Mouse (Mus musculus) left cerebral cortex, postnatal 4 days (tissue): ENCODE measurements around the gene Mlx. TPM values are rescaled to one million over a fixed set of nuclear protein-coding genes. Genes with fewer than 3 reads are reported as not detected.

Source experiments
- DNase-seq: peaks from one replicate; pipeline ENCODE4 v3.0.0-alpha.2; 2022
- intact Hi-C: fragments of 180-260 bp; cut with DNase I; formaldehyde crosslinking; loops from one replicate; pipeline ENCODE4 v1.15.1; 2025
- total RNA-seq, 2 experiments: library from RNA; stranded (reverse); gene quantifications; 2 replicates each; pipeline ENCODE4 v1.2.3; 2021

Mlx gene
- 10 to 100 TPM; 39.0 to 47.3 TPM for total RNA-seq

DNA sequence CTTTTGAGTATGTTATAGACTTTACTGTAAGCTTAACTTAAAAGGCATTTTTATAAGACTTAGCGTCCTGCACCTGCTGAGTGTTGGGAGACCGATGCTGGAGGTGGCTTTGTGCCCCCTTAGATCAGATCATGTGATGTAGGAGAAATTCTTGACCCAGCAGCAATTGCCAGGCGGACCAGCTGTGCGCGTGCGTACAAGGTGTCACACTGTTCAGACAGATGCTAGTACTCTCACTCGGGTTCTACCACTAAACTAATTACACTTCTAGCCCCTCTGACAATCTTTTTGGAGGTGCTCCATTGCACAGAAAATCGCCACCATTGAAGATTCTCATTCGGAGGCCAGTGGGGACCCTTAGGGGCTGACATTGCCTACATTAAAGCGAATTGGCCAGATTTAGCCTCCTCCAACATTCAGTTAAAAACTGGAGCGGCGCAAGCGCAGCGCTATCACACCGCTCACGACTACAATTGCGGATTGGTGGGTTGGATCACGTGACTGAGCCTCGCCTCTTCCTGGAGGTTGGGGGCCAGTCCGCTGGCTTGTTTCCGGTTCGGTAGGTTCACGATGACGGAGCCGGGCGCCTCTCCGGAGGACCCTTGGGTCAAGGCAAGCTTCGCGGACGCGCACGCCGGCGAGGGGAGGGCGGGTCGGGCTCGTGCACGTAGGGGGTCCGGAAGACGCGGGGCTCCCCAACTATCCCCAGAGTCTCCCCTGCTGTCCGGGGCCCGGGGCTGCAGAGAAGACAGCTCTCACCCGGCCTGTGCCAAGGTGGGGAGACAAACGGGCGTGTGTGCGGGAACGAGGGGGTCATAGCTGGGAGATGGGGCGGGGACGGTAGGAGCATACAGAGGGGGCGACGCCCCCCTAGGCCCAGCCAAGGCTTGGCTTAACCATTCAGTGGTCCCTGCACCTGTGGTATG, at the start of gene Mlx:
Gene Mlx, plus strand, starts transcription at position 522 of the 926 bp plus-strand sequence.
- intact Hi-C loops, result no loop called here
- peak; percentile 93 for DNase-seq

DNA sequence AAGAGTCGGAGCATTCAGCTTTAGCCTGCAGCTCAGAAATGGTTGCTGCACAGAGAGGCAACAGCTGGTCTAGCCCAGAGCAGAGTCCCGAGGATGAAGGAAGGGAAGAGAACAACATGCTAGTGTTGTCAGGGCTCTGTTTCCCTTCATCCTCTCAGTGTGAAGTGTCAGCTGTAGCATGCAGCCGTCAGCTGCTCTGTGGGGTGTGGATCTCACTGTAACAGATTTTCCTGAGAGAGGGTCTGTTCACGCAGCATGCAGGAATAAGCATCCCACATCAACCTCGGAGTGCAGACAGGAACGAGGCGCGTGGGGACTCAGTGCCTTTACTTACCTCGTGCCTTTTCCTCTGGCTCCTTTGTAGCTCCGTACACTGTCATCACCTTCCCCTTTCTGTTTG, 49.3 kb upstream of the Mlx start:
- no peak for DNase-seq
- intact Hi-C loops, result no loop called here

DNA sequence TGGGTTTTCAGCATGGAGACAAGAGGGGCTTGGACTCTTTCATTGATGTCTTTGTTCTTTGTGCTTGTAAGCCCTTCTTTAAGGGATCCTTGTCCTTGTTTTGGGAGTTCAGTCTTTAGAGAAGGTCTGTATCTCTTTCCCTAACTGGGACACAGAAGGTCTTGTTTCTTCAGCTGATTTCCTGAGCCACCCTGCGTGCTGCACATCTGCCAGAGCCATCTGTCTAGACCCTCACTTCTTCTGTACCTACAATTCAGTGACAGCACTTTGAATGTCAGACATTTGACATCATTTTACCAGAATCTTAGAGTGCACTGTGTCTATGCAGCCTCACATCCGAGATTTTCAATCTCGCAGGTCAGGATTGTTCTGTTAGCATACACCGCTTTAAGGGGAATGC, 41.3 kb upstream of the Mlx start:
- intact Hi-C loops, result no loop called here
- DNase-seq, result no peak

DNA sequence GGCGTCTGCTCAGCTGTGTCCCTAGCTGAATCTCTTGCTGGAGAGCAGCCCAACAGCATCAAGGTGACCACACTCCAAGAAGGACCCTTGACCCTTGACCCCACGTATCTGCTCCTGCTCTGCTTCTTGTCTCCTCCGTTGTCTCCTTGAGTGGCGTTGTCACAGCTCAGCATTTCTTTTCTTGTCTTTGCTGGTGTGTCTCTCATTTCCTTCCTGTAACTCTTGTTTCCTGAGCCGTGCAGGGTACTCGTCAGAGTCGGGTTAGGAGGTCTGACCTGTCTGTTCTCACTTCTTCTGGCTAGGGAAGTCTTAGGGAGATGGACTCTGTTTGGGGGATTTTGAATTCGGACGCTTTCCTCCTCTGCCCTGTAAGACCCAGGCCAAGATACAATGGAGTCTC, 40.6 kb upstream of the Mlx start:
- intact Hi-C loops, result no loop called here
- no peak for DNase-seq

DNA sequence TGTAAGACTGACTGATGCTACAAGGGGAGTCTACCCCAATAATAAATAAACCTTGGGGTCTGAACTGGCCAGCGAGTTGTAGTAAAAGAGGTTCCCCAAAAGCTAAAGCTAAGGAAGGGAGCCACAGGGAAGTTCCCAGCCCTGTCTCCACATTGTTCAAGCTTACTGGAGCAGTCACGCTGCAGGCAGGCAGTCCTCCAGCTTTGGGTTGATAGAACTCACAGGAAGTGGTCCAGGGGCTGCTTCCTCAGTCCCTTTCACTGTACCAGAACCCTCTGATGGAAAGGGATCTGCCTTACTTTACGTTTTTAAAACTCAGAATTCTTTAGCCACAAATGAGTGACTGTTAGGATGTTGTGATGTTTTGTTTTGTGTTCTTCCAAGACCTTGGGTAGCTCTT, 39.6 kb upstream of the Mlx start:
- intact Hi-C loops, result no loop called here
- no peak for DNase-seq

DNA sequence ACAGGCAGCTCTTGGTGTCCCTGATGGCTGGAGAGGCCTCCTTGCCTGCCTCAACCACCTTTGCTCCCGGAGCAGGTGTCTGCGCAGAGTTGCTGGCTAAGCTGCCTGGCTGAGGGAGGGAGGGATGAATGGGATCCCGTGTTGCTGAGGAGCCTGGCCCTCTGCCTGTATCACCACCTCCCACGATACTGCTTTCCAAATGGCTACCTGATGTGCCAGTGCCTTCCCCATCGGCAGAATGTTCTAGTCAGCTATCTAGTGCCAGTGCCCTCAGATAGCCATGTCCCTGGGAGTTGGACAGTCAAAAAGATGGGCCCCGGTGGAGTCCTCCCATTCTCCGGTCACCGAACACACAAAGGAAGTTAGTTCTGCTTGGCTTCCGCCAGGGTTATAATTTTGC, 36.7 kb upstream of the Mlx start:
- no peak for DNase-seq
- intact Hi-C loops, result no loop called here

DNA sequence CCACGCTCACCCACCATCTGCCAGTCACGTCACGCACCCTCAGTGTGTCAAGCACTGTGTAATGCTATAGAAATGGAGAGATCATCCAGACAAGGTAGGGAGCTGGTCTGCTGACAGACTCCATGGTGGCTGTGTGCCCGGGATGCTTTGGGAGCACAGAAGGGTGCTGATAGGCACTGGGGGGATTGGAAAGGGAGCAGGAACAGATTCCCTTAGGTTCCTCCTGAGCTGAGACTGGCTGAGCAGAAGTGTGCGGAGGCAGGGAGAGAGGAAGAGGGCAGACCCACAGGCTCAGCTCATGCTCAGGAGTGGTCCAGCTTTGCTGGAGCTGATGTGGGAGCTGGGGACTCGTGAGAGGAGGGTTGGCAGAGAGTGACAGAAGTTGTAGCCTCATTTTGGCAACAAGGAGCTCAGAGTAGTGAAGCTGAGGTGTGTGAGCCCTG, 36.0 kb upstream of the Mlx start:
- intact Hi-C loops, result no loop called here
- DNase-seq, result peak; percentile 31

DNA sequence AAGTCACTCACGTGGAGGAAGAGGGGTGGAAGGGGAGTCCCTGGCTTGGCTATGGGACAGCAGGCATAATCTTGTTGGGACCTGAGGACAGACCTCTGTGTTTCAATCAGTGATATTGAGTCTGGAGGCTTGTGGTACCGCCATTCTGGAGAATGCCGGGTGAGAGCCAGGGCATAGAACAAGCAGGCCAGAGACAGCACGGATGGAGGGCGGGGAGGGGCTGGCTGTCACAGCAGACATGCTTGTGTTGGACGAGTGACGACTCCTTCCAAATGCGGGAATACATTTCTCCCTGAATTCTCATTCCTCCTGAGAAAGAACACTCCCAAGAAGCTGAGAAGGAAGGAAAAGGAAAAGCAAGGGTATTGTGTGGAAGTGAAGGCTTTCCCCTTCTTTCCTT, 35.5 kb upstream of the Mlx start:
- intact Hi-C loops, result no loop called here
- no peak for DNase-seq

DNA sequence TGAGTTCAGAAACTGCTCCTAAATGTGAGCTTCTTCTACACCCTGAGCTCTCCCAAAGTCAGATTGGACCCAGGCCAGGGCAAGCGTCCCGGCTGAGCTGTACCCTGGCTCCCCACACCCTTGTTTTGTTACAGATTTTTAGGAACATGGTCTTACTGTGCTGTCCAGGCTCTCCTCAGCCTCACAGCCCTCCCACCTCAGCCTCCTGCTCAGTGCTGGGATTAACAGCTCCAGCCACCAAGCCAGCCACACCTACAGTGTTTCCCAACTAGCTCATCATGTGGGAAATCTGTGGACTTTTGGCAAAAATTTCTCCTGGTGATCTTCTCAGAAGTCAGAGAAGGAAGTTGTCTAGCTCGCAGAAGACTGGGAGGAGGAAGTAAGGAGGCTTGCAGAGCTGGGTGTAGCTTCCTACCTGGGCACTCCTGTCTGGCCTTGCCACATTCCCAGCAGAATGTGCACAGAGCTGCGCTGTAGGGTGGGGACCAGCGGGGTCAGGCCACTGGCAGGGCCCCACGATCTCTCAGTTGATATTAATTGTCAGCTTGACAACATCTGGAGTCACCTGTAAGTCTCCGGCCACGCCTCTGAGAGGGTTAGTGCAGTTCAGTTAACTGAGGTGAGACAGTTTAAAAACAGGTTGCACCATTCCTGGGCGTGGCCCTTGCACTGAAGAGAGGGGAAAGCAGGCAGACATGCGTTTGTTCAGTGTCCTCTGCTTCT, 34.2 kb upstream of the Mlx start:
- intact Hi-C loops, result no loop called here
- no peak for DNase-seq

DNA sequence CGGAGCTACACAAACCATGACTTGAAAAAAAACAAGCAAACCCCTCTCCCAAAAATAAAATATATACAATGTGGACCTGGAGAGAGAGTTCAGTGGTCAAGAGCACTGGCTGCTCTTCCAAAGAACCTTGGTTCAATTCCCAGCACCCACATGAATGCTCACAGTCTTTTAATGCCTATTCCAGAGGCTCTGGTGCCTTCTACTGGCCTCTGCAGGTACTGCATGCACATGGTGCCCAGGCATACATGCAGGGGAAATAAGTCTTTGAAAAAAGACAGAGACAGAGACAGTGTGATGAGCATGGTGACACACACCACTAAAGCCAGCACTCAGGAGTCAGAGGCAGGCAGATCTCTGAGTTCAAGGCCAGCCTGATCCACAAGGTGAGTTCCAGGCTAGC, 33.1 kb upstream of the Mlx start:
- intact Hi-C loops, result no loop called here
- no peak for DNase-seq

DNA sequence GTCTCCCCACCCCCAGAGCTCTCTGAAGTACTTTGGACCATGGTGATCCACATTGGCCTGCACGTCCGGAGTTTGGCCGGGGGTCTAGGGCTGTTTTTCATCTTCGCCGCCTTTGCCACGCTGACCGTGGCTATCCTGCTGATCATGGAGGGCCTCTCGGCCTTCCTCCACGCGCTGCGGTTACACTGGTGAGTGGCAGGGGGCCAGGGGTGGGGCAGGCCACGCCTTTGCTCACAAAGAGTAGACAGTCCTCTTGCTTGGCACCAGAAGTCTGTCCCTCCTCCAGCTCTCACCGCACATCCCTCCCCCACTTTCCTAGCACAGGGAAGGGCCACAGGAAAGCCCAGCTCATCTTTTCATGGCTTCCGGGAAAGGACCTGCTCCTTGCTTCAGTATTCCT, 31.7 kb upstream of the Mlx start:
- DNase-seq, result no peak
- intact Hi-C loops, result no loop called here

DNA sequence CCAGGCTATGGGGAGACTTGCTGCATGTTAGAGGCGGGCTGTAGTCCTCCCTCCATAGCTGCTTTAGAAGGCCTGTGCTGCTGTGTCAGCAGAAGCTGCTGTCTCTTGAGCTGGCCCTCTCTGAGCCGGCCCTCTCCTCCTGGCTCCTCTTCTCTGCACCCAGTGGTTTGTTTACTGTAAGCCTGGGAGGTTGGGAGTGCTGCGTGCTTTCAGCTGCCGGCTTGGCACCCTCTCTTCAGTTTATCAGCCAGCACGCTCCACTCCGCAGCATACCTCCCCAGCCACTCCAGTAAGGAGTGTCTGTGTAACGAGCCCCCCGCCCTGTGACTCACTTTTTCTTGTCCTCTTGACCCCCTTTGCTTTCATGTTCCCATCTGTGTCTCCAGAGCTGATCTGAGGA, 30.2 kb upstream of the Mlx start:
- no peak for DNase-seq
- intact Hi-C loops, result no loop called here

DNA sequence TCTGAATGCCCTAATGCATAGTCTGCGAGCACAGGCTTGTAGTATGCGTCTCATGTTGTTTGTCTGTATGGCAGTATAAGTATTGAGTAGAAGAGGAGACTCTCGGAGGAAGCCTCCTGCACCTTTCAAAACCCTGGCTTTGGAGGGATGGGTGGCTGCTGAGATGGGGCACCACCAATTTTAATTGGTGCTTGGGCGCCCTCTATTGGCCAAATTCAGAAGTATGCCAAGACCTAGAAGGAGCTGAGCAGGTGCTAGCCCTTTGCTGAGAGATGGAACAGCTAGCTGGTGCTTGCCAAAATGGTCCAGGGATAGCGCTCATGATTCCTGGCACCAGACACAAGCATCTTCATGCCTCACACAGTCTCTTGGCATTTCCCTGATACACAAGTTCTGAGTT, 29.2 kb upstream of the Mlx start:
- peak; percentile 88 for DNase-seq
- intact Hi-C loops, result no loop called here

DNA sequence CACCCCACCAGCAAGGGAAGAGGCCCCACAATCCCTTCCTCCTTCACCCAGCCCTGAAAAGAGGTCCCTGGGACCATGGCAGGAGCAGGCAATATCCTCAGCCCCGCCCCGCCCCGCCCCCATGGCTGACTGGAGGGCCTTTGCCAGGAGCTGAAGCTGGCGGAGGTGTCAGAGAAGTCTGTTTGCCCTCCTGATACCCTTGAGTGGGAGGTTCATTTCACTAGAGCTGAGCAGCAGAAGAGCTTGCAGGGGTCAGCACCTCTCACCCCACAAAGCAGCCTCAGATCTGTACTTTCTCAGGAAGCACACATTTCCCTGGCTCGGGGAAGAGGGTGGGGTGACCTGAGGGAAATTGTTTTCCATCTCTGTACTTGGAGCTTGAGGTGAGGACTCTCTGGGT, 28.4 kb upstream of the Mlx start:
- intact Hi-C loops, result no loop called here
- no peak for DNase-seq

DNA sequence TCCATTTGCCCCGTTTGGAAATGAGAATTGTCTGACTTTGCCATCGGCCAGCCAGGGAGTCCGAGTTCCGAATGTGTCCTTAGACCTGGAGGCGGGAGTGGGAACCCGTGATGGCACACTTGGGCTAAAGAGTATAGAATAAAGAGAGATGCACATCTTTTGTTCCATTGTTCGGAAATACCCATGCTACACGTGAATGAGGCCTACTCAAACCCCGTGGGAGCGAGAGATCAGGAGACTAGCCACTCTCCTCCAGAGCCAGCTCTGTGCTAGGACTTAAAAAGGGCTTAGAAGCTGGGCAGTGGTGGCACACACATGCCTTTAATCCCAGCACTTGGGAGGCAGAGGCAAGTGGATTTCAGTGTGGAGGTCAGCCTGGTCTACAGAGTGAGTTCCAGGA, 27.6 kb upstream of the Mlx start:
- intact Hi-C loops, result no loop called here
- no peak for DNase-seq

DNA sequence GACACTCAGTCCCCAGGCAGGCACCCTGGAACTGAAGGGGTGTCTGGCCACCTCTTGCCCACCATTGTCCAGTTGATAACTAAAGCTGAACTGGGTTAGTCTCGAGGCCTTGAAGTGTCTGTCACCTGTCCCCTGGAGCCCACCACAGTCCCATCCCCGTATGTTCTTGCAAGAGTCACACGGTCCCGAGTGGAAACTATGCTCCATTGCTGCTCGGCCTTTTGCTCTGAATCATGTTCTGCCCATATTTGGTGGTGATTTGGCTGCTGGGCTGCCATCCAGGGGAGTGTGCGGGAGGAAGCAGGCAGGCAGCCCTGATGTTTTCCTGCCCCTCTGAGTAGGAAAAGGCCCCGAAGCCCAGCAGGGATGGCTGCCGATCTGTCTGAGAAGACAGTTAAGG, 27.0 kb upstream of the Mlx start:
- intact Hi-C loops, result no loop called here
- peak; percentile 53 for DNase-seq

DNA sequence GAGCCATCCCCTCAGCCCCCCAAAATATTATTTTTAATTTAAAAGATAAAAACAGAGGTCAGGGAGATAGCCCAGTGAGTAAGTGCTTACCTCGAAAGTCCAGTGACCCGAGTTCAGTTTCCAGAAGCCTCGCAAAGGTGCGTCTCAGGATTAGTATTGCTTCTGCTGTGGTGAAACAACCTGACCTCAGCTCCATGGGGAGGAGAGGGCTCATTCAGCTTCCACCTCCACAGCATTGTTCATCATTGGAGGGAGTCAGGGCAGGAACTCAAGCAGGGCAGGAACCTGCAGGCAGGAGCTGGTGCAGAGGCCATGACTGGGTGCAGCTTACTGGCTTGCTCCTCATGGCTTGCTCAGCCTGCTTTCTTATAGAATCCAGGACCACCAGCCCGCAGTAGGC, 26.0 kb upstream of the Mlx start:
- no peak for DNase-seq
- intact Hi-C loops, result no loop called here

DNA sequence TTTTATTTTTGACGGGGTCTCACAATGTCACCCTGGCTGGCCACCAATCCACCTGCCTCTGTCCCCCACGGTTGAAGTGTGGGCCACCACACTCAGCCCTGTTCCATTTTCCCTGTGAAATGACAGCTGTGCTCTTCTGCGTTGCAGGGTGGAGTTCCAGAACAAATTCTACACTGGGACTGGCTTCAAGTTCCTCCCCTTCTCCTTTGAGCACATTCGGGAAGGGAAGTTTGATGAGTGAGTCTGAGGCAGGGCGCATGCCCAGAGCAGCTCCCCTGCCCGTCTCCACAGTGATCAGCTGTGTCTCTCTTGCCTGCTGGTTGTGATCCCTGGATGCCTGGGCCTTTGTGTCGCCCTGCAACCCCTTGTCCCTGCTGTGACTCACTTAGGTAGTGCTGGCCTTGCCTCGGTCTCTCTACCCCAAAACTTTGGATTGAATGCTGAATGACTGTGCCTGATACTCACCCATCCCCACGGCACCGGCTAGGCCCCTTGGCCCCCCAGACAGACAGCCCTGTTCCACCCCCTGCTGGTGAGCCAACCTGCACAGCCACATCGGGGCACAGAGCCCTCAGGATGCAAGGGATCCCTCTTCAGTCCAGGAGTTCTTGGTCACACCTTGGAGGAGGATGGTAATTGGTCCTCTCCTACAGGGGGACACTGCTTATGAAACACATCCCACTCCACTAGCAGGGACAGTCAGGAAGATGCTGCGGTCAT, 24.8 kb upstream of the Mlx start:
- intact Hi-C loops, result no loop called here
- no peak for DNase-seq

DNA sequence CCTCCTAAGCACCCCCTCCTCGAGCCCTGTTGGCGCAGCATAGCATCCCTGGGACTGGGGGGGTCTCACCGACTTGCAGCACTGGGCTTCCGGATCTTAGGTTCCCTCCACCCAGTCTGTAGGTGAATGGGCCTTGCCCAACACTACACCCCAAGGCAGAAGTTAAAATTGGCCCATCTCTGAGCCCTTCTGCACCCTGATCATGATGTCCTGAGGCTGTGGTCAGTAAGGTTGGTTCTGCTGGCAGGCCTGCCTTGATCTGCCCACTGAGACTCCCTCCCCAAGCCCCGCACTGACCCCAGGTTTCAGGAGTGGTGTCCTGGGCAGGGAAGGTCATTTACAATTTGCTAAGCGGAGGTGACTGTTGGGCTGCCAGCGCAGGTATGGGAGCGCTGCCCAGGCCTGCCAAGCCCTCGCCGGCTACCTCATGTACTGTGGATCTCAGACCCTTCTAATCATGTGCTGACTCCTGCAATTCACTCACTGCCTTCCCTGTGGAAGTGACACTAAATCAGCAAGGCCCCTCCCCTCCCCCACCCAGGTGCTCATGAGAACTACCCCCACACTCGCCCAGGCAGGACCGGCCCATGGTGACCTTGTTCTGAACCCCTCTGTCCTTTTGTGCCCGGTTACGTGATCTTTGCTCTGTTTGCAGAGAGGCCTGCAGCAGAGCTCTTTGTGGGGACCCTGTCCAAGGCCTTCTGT, 24.0 kb upstream of the Mlx start:
- no peak for DNase-seq
- intact Hi-C loops, result no loop called here

DNA sequence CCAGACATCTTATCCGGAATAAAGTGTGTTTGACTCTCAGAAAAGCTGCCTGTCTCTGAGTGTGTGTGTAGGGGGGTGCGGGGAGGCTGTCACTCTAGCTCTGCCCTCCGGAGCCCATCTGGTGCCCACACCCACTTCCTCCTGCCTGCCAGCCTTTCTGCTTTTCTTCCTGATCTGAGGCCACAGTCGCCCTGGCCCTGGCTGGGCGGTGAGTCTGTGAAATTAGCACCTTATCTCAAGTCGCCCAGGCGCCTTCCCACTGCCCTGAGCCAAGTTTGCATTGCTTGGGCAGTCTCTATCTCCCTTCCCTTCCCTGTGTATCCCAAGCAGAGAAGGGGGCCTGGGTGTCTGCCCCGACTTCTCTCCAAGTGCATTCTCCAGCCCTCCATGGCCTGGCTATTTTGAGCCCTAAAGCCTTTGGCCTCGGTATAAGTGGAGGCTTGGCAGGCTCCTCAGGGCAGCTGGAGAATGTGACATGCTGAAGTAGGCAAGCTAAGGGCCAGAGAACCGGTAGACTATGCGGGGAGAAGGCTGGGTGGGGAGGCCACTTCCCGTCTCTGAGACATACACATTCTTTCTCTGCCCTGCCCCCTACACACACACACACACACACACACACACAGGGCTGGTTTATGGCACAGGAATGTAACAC, 23.3 kb upstream of the Mlx start:
- intact Hi-C loops, result no loop called here
- peak; percentile 70 for DNase-seq
